Mouse (Mus musculus) spleen, postnatal 14 days (tissue): ENCODE measurements around the gene Spag6.

Experiments used
- DNase-seq, 2 experiments: peaks; one replicate each; pipeline ENCODE4 v3.0.0; 2021 to 2022; ENCODE audit warnings: low spot score in 2 of 2

Gene Spag6

DNA sequence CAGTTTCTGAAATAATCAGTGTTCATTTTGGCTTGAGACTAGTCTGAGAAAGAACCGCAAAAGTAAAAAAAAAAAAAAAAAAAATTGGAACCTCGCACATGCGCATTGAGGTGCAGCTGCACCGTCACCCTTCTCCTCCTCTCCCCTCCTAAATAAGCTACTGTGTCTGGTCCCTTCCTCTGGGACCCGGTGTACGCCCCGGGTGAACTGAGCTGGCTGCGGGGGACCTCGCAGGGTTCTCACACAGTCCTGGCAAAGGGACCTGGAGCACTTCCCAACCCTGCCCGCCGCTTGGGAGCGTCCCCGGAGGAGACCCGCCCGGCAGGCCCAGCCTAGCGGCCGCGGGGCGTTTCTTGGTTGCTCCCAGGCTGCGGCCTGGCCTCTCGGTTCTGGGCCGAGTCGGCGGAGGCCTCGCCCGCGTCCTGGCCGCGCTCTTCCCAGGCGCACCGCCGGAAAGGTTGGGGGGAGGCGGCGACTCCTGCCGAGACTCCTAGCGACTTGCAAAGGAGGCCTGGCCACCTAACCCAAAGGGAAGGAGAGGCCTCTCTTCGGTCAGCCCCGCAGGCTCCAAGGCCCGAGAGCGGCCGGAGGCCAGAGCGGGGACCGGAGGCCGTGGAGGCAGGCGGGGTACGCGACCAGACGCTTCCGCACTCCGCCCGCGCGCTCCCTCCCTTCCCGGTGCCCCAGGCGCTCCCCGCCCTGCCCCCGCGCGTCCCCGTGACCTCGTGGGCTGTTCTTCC lies at the start of gene Spag6:
Gene Spag6, plus strand, starts transcription at position 162 of the 740 bp plus-strand sequence.
- DNase-seq = peak in 1 of 2 experiments; percentile 13

DNA sequence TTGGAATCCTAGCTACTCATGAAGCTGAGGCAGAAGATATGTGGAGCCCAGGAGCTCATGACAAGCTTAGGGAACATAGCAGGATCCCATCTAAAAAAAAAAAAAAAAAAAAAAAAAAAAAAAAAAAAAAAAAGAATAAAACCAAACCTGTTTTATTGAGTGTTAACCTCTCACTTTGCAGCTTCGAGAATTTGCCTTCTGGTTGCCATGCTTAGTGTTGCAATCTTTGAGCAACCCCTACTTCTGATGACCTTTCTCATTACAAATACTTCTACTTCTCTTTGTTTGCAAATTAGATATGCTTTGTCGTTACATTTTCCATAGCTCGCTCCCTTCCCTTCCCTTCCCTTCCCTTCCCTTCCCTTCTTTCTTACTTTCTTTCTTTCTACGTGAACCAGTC lies 45.3 kb upstream of the Spag6 start:
- DNase-seq = no peak

DNA sequence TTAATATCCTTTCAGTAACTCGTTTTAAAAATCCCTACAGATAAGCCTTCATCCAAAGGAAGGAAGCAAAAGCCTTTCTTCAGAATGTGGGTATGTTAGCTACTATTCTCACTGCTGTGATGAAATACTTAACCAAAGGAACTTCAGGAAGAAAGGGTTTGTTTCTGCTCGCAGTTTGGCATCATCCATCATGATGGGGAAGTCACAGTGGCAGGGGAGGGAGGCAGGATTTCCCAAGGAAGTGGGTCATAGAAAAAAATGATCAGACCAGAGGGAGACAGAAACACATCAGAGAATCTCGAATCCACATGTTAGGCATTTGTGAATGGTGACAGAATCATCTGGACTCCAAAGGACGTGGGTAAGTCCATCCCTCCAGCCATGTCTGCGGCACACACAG lies 39.0 kb upstream of the Spag6 start:
- DNase-seq = no peak

DNA sequence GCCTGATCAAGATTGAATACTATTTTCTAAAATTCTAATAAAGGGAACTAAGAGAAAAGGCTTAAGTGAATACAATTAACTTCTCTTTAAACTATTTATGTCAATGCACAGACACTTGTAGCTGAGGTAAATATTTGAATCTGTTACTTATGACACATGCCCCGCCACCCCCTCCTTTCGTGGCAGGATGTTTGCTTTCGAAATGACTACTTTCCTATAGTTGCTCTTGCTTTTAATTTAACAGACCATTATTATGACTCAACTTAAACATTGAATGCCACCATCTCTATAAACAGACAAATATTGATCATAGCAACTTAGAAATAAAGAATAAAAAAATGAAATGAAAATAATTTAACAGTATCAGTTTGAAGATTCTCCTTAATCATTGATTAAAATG lies 29.8 kb upstream of the Spag6 start:
- DNase-seq = no peak

DNA sequence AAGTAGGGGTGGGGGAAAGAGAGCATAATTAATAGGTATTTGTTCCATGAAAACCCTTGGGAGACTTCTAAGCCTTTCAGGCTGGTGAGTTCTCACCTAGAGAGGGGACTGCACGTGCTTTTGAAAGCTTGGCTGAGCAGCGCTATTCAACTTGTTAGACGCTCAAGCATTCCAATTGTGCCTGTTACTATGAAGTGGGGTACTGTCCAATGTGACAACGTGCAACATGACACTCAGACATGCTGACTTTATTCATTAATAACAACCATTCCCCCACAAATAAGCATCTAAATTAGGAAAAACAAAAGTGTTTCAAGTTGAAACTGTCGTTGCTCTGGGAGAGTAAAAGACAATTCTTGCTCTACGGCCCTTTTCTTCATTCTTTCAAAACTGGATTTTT lies 22.8 kb upstream of the Spag6 start:
- DNase-seq = no peak

DNA sequence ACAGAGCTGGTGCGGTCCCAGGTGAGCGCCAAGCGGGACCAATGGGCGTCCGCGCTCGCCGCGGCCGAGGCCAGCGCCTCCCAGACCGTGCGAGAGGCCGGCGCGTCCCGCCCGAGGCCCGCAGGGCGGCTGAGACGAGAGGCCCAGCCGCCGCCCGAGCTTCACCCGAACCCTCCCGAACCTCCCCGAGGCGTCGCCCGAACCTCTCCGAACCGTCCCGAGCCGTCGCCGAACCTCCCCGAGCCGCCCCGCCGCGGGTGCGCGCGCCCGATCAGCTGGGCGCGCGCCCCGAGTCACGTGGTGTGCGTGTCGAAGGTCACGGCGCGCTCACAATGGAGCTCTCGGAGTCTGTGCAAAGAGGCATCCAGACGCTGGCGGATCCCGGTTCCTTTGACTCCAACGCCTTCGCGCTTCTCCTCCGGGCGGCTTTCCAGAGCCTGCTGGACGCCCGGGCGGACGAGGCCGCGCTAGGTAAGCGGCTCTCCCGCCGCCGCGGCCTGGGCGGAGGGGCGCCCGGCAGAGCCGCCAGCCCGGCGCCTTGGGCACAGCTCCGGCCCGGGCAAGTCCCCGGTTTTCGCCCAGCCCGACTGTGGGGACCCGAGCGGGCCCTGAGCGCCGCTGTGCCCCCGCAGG lies 21.6 kb upstream of the Spag6 start, which contains the start of gene Commd3:
Gene Commd3, plus strand, starts transcription at position 252 of the 633 bp plus-strand sequence.
- DNase-seq = peak; percentile 86 to 92

DNA sequence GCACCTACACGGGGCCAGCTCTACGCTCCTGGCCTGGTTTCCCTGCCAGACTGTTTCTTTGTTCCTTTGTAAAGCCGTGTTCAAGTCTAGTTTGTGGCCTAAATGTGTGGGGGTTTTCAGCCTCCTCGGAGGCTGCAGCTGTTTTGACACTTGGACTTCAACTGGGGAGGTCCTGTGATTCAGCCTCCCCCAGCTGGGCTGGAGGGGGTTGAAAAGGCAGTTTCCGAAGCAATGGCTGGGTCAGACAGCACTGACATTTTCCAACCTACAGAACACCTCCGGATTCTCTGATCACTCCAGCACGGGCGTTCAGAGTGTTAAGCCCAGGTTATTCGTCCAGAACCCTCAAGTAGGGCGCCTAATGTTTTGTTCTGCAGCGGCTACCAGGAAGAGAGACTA lies 21.1 kb upstream of the Spag6 start:
- no peak for DNase-seq

DNA sequence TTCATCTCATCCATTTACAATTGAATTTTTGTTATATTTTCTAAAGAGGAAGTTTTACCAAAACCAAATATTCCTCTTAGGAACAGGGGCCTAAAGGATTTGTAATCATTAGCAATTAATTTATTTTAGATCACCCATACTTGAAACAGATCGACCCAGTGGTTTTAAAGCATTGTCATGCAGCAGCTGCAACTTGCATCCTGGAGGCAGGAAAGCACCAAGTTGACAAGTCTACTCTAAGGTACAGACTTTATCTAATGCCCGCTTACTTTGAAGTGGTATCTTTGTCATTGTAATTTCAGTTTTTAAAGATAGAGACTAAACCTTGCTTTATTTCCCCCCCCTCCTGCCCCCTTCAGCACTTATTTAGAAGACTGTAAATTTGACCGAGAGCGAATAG lies 20.1 kb upstream of the Spag6 start:
- DNase-seq = no peak

DNA sequence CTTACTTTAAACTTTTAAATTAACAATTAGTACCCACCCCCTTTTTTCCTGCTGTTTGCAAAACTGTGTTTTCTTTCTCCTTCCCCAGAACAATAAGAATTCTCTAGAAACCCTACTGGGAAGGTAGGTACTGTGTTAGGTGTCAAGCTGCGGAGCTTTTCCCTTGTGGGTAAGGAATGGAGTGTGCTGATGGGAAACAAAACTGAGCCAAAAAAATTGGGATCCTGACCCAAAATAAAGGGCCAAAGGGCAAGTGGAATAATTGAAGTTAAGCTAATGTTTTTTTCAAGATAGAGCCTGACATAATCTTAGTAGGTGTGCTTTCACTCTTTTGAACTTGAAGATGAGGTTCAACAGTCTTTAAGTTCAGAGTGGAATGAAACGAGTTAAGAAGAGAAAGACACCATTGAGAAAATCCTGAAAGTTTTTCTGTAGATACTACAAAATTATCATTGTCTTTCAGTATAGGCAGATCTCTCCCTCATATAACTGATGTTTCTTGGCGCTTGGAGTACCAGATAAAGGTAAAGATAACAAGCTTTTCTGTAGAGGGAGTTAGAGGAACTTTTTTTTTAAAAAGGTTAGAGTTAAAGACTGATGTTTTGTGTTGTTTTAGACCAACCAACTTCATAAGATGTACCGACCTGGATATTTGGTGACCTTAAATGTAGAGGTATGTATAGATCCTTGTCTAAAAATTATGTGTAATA lies 19.5 kb upstream of the Spag6 start:
- no peak for DNase-seq

DNA sequence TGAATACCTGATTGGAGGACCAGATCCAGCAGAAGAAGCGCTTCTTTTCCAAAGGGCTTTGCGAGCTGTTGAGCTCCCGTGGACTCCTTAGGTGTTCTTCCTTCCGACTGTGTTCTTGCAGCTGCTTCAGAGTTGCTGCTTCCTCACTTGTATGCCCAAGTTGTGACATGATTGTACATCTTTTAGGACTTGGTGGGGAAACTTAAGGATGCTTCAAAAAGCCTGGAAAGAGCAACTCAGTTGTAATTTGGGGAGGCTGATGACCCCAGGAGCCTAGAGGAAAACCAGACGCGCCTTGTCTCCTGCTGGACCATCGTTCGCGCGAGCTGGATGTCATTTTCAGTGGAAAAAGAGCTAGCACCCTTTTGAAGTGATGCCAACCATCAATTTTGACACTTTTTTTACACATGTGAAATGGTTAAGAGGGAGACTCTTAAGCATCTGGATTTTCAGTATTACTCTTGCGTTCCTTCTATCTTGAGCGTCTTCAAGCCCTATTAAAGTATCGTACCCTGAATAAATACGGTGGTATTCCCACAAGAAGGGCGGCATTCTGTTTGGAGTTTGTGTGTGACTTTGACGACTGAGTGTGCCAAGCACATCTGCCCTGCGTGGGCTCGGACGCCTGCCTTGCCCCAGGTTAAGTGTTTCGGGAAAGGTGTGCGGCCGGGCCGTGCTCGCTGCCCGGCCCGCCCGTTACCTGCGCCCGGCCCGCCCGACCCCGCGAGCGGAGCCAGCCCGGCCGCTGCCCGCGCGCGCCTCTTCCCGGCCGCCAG lies 18.0 kb upstream of the Spag6 start:
- no peak for DNase-seq

DNA sequence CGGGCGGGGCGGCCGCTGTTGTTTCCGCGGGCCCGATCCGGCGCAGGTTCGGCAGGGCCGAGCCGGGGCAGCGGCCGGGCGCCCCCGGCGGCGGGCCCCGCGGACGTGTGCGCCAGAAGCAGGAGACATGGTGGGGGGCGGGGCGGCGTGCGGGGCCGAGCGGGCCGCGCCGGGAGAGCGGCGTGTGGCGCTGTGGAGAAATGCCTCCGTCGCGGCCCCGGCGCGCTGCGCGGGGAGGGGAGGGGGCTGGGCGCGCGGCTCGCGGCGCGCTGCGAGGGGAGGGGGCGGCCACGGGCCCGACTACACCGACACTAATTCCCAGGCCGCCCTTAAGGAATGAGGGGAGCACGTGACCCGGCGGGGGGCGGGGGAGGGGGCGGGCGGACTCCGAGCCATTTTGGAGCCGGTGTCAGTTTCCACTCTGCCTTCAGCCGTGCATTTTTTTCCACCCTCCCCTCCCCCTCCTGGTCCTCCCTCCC lies 17.3 kb upstream of the Spag6 start:
- peak in 1 of 2 experiments; percentile 18 for DNase-seq

DNA sequence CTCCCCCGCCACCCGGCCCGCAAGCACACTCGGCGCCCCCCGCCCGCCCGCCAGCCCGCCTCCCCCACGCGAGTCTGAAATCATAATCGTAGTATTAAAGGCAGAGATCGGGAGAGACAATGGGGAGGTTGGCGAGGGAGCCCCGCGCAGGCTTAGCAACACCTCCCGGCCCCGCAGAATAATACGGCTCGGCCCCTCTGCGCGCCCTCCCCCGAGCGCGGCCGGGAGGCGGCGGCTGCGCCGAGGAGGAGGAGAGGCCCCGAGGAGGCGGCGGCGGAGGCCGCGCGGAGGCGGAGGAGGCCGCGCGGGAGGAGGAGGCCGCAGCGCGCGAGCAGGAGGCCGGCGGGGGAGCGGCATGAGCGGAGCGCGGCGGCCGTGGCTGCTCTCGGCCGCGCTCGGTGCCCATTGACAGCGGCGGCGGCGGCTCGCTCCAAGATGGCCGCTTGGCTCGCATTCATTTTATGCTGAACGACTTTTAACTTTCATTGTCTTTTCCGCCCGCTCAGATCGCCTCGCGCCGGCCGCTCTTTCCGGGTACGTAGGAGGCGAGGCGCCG lies 16.8 kb upstream of the Spag6 start, which contains the start of gene Bmi1:
Gene Bmi1, plus strand, starts transcription at position 83 of the 556 bp plus-strand sequence.
- DNase-seq = peak in 1 of 2 experiments; percentile 23

DNA sequence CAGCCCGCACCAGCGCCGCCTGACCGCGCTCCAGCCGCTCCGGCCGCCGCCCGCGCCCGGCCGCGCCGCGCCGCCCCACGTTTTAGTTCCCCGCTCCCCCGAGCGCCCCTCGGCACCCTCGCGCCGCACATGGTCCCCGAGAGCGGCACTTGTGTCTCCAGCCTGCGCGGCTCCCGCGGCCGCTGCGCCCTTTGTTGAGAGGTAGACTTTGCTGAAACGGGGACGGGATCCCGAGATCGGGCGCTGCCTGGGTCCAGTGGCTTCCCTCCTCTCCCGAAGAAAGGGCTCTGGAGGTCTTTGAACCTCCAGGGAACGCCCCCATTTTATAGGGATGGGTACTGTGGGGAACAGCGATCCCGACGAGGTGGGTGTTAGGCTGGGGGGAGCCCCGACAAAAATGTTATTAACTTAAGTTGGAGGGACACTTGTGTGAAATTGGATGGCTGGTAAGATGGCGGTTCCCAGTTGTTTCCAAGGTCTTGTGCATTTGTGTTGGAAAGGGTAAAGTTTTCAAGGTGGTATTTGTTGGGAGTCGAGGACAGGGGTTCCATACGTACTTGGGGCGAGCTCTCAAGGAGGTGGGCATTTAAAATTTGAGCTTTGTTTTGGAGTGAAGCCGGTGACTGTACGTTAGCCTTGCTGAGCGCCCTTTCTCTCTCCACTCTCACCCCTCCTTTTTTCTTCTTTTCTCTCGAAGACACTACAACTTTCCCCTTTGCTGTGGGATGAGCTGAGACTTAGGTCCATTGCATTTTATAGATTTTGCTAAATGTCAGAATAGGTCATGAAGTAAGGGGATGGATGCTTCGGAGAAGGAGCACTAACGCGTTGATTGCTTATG lies 16.0 kb upstream of the Spag6 start:
- DNase-seq = peak in 1 of 2 experiments; percentile 14

DNA sequence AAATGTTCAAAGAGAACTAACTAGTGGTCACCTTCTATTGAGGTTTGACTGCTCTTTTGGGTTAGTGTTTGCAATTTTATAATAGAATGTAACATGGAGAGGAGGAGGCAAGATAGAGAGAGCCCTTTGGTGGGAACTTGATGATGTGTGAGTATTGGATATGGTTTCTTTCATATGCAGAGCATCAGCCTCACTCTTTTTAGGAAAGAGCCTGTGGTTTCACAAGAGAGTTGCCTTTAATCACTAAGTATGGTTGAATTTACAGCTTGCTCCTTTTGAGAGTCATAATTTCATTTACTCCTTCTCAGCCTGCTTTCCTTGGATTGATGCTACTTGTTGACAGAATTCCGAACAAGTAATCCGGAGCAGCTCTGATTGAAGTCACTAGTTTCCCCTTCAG lies 14.1 kb upstream of the Spag6 start:
- DNase-seq = no peak

DNA sequence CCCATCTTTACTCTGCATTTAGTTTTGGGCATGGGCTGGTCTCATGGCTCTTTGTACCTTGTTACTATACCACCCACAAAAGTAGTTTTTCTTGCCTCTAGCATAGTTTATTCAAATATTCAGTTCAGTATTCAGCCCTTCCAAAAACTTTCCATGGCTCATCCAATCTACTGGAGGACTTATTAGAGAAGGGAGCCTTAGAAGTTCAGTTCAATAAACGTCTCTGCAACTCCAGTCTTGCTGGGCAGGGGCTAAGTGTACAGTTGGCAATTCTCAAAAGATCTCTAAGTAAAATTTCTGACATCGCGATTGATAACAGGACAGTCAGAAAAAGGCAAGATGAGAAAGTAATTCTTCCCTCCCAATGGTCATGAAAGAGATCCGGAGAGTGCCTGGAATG lies 13.3 kb upstream of the Spag6 start:
- DNase-seq = no peak

DNA sequence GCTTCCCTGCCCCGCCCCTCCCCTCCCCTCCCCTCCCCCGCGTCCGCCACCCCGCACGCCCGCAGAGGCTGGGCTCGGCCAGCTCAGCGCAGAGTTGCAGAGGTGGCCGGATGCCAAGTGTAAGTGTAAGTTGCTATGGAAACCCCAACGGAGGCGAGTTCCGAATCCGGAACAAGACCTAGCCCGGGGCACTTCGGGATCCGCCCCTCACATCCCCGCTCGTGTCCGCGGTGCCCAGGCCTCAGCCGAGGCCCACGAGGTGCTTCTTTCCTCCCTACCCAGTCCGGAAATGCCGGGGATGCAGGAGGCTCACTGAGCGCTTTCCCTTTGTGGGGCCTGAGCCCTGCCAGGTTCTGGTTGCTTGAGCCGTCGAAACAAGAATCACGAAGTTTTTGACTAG lies 12.9 kb upstream of the Spag6 start:
- peak in 1 of 2 experiments; percentile 12 for DNase-seq

DNA sequence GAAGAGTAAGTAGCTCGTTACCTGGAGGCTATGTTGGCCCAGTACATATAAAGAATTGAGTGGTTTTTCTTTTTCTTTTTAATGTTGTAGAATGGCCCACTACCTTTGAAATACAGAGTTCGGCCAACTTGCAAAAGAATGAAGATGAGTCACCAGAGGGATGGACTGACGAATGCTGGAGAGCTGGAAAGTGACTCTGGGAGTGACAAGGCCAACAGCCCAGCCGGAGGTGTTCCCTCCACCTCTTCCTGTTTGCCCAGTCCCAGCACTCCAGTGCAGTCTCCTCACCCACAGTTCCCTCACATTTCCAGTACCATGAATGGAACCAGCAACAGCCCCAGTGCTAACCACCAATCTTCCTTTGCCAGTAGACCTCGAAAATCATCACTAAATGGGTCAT lies 9.8 kb upstream of the Spag6 start:
- no peak for DNase-seq

DNA sequence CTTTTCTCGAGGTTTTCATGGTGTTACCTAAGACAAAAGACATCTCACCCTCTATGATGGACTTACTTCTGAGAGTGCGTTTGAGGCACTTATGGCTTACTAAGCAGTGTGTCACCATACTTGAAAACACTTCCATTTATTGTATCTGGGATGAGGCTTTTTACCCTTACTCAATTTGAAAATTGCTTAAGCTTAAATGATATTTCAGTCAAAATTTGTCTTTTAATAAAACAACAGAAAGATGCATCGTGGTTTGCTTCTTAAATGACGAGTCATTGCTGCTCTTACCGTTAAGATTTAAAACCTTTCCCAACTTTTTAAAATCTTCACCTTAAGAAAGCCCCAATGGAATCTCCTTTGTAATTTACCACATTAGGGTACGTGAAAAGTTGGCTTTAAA lies 7.4 kb upstream of the Spag6 start:
- no peak for DNase-seq

DNA sequence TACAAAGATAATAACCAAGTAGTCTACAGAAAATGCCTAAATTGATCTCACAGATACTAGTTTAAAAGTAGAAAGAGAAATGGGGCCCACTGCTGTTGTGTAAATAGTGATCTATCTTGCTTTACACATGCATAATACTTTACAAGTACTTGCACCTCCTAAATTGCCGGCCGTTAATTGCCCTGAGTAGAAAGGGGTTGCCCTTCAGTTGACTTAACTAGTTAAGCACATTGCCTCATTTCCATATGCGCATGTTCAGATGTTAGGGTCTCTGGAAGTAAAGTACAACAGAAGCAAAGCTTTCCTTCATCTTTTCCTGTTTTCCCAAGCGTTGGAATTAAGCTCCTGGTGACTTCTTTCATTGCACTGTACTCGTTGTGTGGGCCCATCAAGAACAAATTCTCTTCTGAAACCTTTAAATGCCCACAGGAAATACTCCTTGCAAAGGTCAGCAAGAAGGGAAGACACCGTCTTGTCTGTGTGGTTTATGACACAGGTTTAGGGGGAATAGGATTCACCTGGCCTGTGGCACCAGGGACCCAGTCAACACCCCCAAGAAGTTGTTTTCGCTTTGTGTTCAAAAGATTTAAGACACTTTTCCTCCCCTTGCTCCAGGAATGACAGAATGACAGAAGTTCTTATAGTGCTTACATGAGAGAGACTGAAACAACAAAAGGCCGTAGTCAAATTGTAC lies 6.9 kb upstream of the Spag6 start:
- DNase-seq = no peak

DNA sequence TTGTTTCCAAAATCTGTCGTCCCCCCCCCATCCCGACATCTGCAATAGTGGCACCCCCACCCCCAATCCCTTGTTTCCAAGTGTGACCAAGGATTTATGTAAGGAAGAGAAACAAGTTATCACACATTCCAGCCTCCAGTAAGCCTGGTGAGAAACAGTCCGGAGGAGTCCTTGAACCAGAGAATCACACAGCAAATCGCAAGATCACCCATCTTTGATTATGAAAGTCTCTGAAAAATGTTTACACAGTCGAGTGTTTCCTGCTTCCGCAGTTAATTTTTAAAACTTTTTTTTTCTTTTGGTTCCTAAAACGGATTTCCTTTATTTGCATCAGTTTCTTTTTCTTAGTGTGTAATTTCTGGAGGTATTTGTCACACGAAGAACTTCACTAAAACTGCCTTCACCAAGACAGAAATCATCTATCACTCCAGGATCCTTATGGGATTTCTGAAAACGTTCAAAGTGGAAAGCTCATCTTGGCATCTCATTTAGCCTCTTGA lies 6.1 kb upstream of the Spag6 start:
- no peak for DNase-seq
